Mouse (Mus musculus) cerebellum, postnatal 4 days (tissue): ENCODE data around the gene Fgfr2.

ENCODE experiments used
- DNase-seq, 2 experiments: peaks; one replicate each; pipeline ENCODE4 v3.0.0; 2022; ENCODE audit warnings: low spot score in 2 of 2, mixed read lengths in 1 of 2

The Fgfr2 gene

GRCm38 (mm10) chr7:132823832-132824231 lies 299.3 kb downstream of the Fgfr2 start:
- no peak for DNase-seq

GRCm38 (mm10) chr7:132820692-132821091 lies 302.5 kb downstream of the Fgfr2 start:
- no peak for DNase-seq

DNA sequence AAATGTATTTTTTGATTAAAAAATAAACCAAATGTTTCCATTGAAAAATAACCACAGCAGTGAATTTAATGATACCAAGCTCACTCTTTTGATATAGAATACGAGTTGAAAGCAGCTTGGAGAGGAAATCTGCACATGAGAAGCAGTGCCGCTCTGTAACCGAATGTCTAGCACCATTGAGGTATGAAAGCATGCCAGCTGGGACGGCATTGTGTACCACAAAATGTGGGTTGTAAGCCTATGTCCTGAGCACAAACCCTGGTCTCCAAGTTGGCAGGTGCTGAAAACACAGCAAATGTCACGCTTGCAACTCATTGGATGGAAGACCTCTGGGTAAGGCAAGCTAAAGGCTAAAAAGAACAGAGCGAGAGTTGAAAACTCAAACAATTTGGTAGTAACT lies 306.1 kb downstream of the Fgfr2 start:
- DNase-seq, result no peak

DNA sequence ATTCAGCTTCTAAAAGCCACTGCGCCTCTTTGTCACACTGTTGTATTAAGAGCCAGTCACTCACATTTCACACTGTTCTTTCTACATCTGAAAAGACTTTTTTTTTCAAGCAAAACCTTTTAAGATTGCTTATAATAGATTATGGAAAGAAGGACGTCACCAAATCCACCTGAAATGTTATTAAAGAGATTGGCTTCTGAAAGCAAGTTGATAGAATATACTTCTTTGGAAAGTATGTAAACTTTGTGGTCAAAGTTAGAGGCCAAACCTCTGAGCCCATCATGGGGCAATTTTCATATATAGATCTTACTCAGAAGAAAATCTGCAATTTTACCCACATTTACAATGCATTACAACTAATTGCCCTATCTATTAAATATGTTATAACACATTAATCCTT lies 306.6 kb downstream of the Fgfr2 start:
- no peak for DNase-seq

- DNase-seq, result no peak
Measured at GRCm38 (mm10) chr7:132815081-132815480, 308.1 kb downstream of the Fgfr2 start.

DNA sequence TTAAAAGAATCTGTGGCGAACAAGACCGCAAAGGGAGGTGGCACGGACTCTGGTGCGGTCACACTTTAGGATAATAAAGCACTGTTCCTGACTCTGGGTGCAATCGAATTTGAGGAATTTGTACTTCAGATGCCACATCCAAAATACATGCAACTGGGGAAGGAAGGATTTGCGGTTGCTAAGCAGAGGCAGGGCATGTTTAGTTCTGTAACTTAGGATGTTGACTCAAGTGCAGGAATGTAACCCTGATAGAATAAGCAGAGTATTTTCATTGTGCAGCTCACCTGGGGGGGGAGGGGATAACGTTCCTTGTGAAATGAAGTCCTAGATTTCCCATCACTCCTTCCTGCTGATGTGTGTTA lies 309.1 kb downstream of the Fgfr2 start:
- DNase-seq, result no peak

DNA sequence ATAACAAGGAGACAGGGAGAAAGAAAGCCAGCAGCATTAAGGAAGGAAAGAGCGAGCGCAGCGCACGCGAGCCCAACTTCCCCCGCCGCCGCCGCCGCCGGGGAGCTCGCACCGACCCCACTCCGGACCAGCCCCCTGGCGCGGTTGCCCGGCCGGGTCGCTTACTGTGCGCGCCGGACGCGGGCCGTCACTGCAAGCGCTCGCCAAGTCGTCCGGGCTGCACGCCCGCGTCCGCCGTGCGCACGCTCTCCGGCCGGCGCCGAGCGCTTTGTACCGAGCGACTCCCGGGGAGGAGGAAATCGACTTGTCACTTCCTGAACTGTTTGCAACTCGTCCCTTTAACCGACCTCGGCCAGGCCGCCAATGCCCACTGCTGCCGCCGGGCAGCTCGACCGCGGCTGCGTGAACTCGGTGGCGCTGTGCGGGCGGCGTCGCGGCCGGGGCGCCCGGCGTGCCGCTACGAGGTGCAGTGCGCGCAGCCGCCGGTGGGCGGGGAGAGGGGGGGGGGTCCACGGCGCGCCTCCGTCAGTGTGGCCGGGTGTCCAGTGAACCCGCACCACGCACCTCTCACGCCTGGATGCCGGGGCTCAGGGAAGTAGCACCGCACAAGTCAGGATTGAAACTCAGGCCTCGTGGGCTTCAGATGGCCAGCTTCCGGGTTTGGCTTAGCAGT lies 309.6 kb downstream of the Fgfr2 start, which contains the start of gene Fam53b:
Gene Fam53b, minus strand, starts transcription at position 471 of the 673 bp plus-strand sequence.
- DNase-seq, result peak; percentile 54 to 72

- DNase-seq, result peak in 1 of 2 experiments; percentile 52
Measured at GRCm38 (mm10) chr7:132812619-132813415, 310.3 kb downstream of the Fgfr2 start.

DNA sequence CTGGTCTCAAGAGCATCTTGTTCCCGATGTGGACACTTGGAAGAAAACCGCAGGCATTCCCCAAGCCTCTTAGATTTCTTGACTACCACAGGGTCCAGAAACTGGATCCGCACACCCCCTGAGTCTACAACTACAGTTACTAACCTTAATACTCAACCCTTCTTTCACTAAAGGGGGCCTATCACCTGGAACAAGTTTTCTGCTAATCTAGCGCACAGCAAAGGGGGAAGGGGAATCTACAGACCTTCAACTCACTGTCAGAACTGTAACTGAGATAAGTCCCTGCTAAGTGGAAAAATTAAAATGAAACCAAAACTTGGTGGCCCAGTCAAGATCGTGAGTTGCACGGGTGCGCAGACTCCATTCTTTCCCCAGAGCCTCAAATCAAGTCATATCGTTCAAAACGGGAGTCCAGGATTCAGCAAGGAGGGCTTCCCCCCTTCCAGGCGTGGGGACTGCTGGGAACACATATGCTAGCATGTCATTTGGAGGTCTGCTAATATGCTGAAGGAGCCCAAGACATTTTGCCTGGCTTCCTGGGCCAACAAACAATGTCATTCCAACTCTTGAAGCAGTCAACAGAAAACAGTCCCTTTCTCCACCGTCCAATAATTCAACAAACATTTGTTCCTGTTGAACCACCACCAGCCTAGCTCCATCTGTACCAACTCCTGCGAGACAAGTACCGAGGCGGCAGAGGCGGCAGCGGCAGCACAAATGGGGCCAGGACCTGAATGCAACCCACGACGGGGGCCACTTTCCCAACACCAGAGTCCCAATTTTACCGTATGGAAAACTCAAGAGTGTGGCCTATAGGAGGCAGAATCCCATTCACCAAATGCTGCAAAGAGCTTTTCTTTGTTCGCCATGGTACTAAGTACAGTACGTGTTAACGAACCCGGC lies 311.2 kb downstream of the Fgfr2 start:
- DNase-seq, result no peak

GRCm38 (mm10) chr7:132810879-132811278 lies 312.3 kb downstream of the Fgfr2 start:
- peak; percentile 89 to 91 for DNase-seq

GRCm38 (mm10) chr7:132810368-132810767 lies 312.8 kb downstream of the Fgfr2 start:
- peak in 1 of 2 experiments; percentile 59 for DNase-seq

DNA sequence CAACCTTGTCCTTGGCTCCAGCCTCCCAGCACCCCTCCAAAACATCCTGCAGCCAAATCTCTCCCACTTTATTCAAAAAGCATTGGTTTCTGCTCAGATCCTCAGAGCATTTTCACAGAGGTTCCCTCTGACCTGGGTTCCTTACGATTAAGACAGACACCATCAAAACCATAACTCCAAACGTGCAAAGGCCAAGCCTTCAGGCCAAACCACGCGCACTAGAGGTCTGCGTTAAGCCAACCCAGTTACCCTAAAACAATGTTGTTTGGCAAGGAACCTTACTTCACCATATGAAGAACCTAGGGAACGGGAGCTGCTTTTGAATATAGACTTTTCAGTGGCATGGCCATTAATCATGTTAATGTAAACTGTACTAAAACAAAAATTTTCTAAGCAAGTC lies 313.4 kb downstream of the Fgfr2 start:
- DNase-seq, result no peak

DNA sequence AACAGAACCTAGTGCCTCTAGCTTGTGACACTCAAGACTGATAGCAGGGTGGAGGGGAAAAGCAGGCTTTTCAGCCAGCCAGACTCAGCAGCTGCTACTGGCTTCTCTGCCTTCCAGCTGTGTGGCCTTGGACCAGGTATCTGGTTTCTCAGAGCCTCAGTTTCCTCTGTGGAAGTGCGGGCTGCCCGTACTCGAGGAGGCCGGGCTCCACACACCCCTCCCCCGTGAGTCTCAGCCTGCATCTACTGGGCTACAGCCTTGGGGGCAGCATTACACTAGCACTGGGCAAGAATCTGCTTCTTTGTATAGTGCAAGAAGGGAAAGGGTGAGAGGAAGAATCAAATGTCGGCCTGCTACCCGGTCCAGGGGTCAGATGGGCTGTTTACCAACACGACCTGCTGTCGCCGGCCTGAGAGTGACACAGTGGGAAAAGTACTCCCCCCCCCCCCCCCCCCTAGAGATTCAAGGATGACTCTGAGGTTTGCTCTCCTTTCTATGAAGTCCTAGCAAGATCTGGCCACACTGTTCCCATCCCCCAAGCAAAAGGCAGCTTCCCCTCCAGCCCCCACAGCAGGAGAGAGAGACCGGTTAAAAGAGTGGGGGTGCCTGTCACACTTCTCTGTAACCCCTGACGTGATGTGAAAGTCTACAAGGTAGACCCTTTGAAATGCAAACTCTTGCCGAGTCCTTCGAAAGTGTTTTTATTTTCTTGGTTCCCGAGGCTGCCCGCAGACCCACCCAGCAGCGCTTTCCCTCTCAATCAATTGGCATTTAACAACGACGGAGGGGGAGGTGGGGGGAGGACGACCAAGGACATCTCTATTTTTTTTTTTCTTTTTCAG lies 314.1 kb downstream of the Fgfr2 start:
- no peak for DNase-seq

- no peak for DNase-seq
Measured at GRCm38 (mm10) chr7:132808051-132808796, 314.9 kb downstream of the Fgfr2 start.

DNA sequence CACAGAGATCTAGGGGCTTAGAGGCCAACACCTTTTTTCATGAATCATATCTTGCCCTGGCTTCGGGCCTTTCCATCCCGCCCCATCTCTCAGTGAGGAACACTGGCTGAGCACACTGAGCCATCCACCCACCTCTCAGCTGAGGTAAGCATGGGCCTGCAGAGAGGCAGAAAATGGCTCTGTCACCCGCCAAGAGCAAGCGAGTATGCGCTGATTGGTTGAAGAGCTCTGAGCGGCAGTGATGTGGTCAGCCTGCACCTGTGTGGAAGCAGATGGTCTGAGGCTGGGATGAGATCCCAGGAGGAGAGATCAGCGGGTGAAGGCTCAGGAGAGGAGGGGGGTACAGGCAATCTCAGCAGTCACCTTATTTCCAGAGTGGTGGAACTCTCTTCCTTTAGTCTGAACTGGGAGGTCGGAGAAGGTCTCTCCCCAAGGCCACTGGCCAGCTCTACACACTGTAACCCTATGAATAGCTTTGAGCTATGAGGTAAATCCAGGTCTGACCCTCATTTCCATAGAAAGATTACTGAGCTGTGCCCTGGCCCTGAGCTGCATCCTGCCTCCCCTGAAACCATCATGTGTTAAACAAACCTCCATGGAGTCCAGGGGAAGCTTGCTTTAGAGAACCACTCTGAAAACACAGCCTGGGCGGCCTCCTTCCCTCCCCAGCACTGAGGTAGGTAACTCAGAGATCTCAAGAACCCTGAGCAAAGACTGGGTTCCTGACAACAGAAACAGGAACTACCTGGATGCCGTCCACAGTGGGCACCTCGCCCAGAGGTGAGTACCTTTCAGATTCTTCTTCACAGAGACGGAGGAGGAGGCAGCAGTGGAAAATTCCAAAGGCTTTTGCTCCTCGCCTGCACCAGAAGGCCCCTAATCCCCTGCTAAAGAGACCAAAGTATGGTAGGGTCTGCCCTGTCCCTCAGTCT lies 316.0 kb downstream of the Fgfr2 start:
- DNase-seq, result no peak

GRCm38 (mm10) chr7:132806286-132806685 lies 316.9 kb downstream of the Fgfr2 start:
- DNase-seq, result peak in 1 of 2 experiments; percentile 61

- no peak for DNase-seq
Measured at GRCm38 (mm10) chr7:132804951-132805350, 318.2 kb downstream of the Fgfr2 start.

GRCm38 (mm10) chr7:132804461-132804860 lies 318.7 kb downstream of the Fgfr2 start:
- DNase-seq, result no peak

GRCm38 (mm10) chr7:132803962-132804361 lies 319.2 kb downstream of the Fgfr2 start:
- DNase-seq, result no peak
